Mouse (Mus musculus): ENCODE results near the gene Olfr523. TPM values are rescaled to one million over a fixed set of nuclear protein-coding genes. Genes with fewer than 3 reads are reported as not detected.

Gene Olfr523
- polyA plus RNA-seq, 1 experiment from 2014 or later: not detected

- H3K36me3 ChIP-seq (ENCODE audit: control insufficient read depth, insufficient read depth, low read length): no peaks in the 10 kb centered on the region
- H3K27ac ChIP-seq (ENCODE audit: low read depth, low read length): no peak overlapping the region
- 90% methylated on average over 4 of the region's 4 CpGs for whole genome bisulfite sequencing
- H3K4me1 ChIP-seq (replicated peaks; ENCODE audit: control insufficient read depth, insufficient read depth, low read length): no peaks in the 10 kb centered on the region
- no peak overlapping the region for H3K4me2 ChIP-seq (ENCODE audit: low read depth, low read length, severe bottlenecking)
- H3K4me3 ChIP-seq (ENCODE audit: low read depth, low read length): no peak overlapping the region
- ATAC-seq (replicated peaks; ENCODE audit: low FRiP score): no peak
- H3K9me3 ChIP-seq (ENCODE audit: control insufficient read depth, low read length): no peaks in the 10 kb centered on the region
- H3K9ac ChIP-seq (ENCODE audit: low read length): no peak overlapping the region
- peak; percentile 19 for DNase-seq (ENCODE audit: low spot score)
- H3K27me3 ChIP-seq (ENCODE audit: control insufficient read depth, insufficient read depth, low read length): no peaks in the 10 kb centered on the region
These were observed 28.1 kb downstream of the Olfr523 start for GRCm38 (mm10) chr7:140201090-140201489.

GRCm38 (mm10) chr7:140205864-140206263 lies 32.8 kb downstream of the Olfr523 start, which contains the start of gene Olfr524:
Gene Olfr524, minus strand, starts transcription at chr7:140205964.
- ATAC-seq (replicated peaks; ENCODE audit: low FRiP score) (no peak), DNase-seq (ENCODE audit: low spot score) (peak; percentile 40)
- H3K36me3 ChIP-seq (ENCODE audit: control insufficient read depth, insufficient read depth, low read length): no peaks in the 10 kb centered on the region
- H3K4me3 ChIP-seq (ENCODE audit: low read depth, low read length): no peak within 1 kb of the TSS
- H3K27ac ChIP-seq (ENCODE audit: low read depth, low read length): no peak within 1 kb of the TSS
- H3K4me2 ChIP-seq (ENCODE audit: low read depth, low read length, severe bottlenecking): no peak within 1 kb of the TSS
- H3K9me3 ChIP-seq (ENCODE audit: control insufficient read depth, low read length): no peaks in the 10 kb centered on the region
- no peaks in the 10 kb centered on the region for H3K4me1 ChIP-seq (replicated peaks; ENCODE audit: control insufficient read depth, insufficient read depth, low read length)
- H3K27me3 ChIP-seq (ENCODE audit: control insufficient read depth, insufficient read depth, low read length): no peaks in the 10 kb centered on the region
- no peak within 1 kb of the TSS for H3K9ac ChIP-seq (ENCODE audit: low read length)

GRCm38 (mm10) chr7:140206904-140207303 lies 33.9 kb downstream of the Olfr523 start:
- Histone ChIP-seq H3K9me3 (ENCODE audit: control insufficient read depth, low read length) (no peaks in the 10 kb centered on the region), H3K4me2 (ENCODE audit: low read depth, low read length, severe bottlenecking) (no peak overlapping the region), H3K4me3 (ENCODE audit: low read depth, low read length) (no peak overlapping the region), H3K36me3 (ENCODE audit: control insufficient read depth, insufficient read depth, low read length) (no peaks in the 10 kb centered on the region), H3K4me1 (replicated peaks; ENCODE audit: control insufficient read depth, insufficient read depth, low read length) (no peaks in the 10 kb centered on the region), H3K27ac (ENCODE audit: low read depth, low read length) (no peak overlapping the region), H3K27me3 (ENCODE audit: control insufficient read depth, insufficient read depth, low read length) (no peaks in the 10 kb centered on the region), H3K9ac (ENCODE audit: low read length) (no peak overlapping the region)
- WGBS: 84% methylated on average over 3 of the region's 3 CpGs
- ATAC-seq (replicated peaks; ENCODE audit: low FRiP score): no peak
- no peak for DNase-seq (ENCODE audit: low spot score)

GRCm38 (mm10) chr7:140208153-140208552 lies 35.1 kb downstream of the Olfr523 start:
- Histone ChIP-seq H3K4me2 (ENCODE audit: low read depth, low read length, severe bottlenecking) (no peak overlapping the region), H3K36me3 (ENCODE audit: control insufficient read depth, insufficient read depth, low read length) (no peaks in the 10 kb centered on the region), H3K27me3 (ENCODE audit: control insufficient read depth, insufficient read depth, low read length) (no peaks in the 10 kb centered on the region), H3K9ac (ENCODE audit: low read length) (no peak overlapping the region), H3K4me3 (ENCODE audit: low read depth, low read length) (no peak overlapping the region), H3K4me1 (replicated peaks; ENCODE audit: control insufficient read depth, insufficient read depth, low read length) (no peaks in the 10 kb centered on the region), H3K9me3 (ENCODE audit: control insufficient read depth, low read length) (no peaks in the 10 kb centered on the region), H3K27ac (ENCODE audit: low read depth, low read length) (no peak overlapping the region)
- DNase-seq (ENCODE audit: low spot score) (peak; percentile 22), ATAC-seq (replicated peaks; ENCODE audit: low FRiP score) (no peak)
- 76% methylated on average over 8 of the region's 8 CpGs for WGBS

- ATAC-seq (replicated peaks; ENCODE audit: low FRiP score): no peak
- Histone ChIP-seq H3K4me2 (ENCODE audit: low read depth, low read length, severe bottlenecking) (no peak overlapping the region), H3K9me3 (ENCODE audit: control insufficient read depth, low read length) (no peaks in the 10 kb centered on the region), H3K4me1 (replicated peaks; ENCODE audit: control insufficient read depth, insufficient read depth, low read length) (no peaks in the 10 kb centered on the region), H3K27me3 (ENCODE audit: control insufficient read depth, insufficient read depth, low read length) (no peaks in the 10 kb centered on the region), H3K9ac (ENCODE audit: low read length) (no peak overlapping the region), H3K36me3 (ENCODE audit: control insufficient read depth, insufficient read depth, low read length) (no peaks in the 10 kb centered on the region), H3K27ac (ENCODE audit: low read depth, low read length) (no peak overlapping the region), H3K4me3 (ENCODE audit: low read depth, low read length) (no peak overlapping the region)
- DNase-seq (ENCODE audit: low spot score): no peak
- 86% methylated on average over 3 of the region's 3 CpGs for WGBS
These were observed 35.7 kb downstream of the Olfr523 start for GRCm38 (mm10) chr7:140208677-140209076.

- WGBS: 90% methylated on average over 5 of the region's 5 CpGs
- ATAC-seq (replicated peaks; ENCODE audit: low FRiP score): no peak
- Histone ChIP-seq H3K27ac (ENCODE audit: low read depth, low read length) (no peak overlapping the region), H3K9ac (ENCODE audit: low read length) (no peak overlapping the region), H3K9me3 (ENCODE audit: control insufficient read depth, low read length) (no peaks in the 10 kb centered on the region), H3K4me1 (replicated peaks; ENCODE audit: control insufficient read depth, insufficient read depth, low read length) (no peaks in the 10 kb centered on the region), H3K36me3 (ENCODE audit: control insufficient read depth, insufficient read depth, low read length) (no peaks in the 10 kb centered on the region), H3K27me3 (ENCODE audit: control insufficient read depth, insufficient read depth, low read length) (no peaks in the 10 kb centered on the region), H3K4me3 (ENCODE audit: low read depth, low read length) (no peak overlapping the region), H3K4me2 (ENCODE audit: low read depth, low read length, severe bottlenecking) (no peak overlapping the region)
- no peak for DNase-seq (ENCODE audit: low spot score)
These were observed 40.8 kb downstream of the Olfr523 start for GRCm38 (mm10) chr7:140213841-140214240.

- Histone ChIP-seq H3K4me2 (ENCODE audit: low read depth, low read length, severe bottlenecking) (no peak within 1 kb of the TSS), H3K27me3 (ENCODE audit: control insufficient read depth, insufficient read depth, low read length) (no peaks in the 10 kb centered on the region), H3K9me3 (ENCODE audit: control insufficient read depth, low read length) (no peaks in the 10 kb centered on the region), H3K4me3 (ENCODE audit: low read depth, low read length) (no peak within 1 kb of the TSS), H3K9ac (ENCODE audit: low read length) (no peak within 1 kb of the TSS), H3K27ac (ENCODE audit: low read depth, low read length) (no peak within 1 kb of the TSS), H3K36me3 (ENCODE audit: control insufficient read depth, insufficient read depth, low read length) (no peaks in the 10 kb centered on the region), H3K4me1 (replicated peaks; ENCODE audit: control insufficient read depth, insufficient read depth, low read length) (no peaks in the 10 kb centered on the region)
- DNase-seq (ENCODE audit: low spot score): no peak
- 84% methylated on average over 2 of the region's 2 CpGs for WGBS
- no peak for ATAC-seq (replicated peaks; ENCODE audit: low FRiP score)
These were observed 45.0 kb downstream of the Olfr523 start, which contains the start of gene Cd163l1 for GRCm38 (mm10) chr7:140217967-140218366. Gene Cd163l1, plus strand, starts transcription at chr7:140218267.

GRCm38 (mm10) chr7:140219268-140219667 lies 46.3 kb downstream of the Olfr523 start:
- Histone ChIP-seq H3K36me3 (ENCODE audit: control insufficient read depth, insufficient read depth, low read length) (no peaks in the 10 kb centered on the region), H3K4me1 (replicated peaks; ENCODE audit: control insufficient read depth, insufficient read depth, low read length) (no peaks in the 10 kb centered on the region), H3K9me3 (ENCODE audit: control insufficient read depth, low read length) (no peaks in the 10 kb centered on the region), H3K27me3 (ENCODE audit: control insufficient read depth, insufficient read depth, low read length) (no peaks in the 10 kb centered on the region), H3K9ac (ENCODE audit: low read length) (no peak overlapping the region), H3K4me3 (ENCODE audit: low read depth, low read length) (no peak overlapping the region), H3K4me2 (ENCODE audit: low read depth, low read length, severe bottlenecking) (no peak overlapping the region), H3K27ac (ENCODE audit: low read depth, low read length) (no peak overlapping the region)
- 24% methylated on average over 1 of the region's 1 CpGs for WGBS
- DNase-seq (ENCODE audit: low spot score): no peak
- ATAC-seq (replicated peaks; ENCODE audit: low FRiP score): no peak

GRCm38 (mm10) chr7:140220375-140220774 lies 47.4 kb downstream of the Olfr523 start:
- Histone ChIP-seq H3K27me3 (ENCODE audit: control insufficient read depth, insufficient read depth, low read length) (no peaks in the 10 kb centered on the region), H3K4me1 (replicated peaks; ENCODE audit: control insufficient read depth, insufficient read depth, low read length) (no peaks in the 10 kb centered on the region), H3K9me3 (ENCODE audit: control insufficient read depth, low read length) (no peaks in the 10 kb centered on the region), H3K4me3 (ENCODE audit: low read depth, low read length) (no peak overlapping the region), H3K27ac (ENCODE audit: low read depth, low read length) (no peak overlapping the region), H3K36me3 (ENCODE audit: control insufficient read depth, insufficient read depth, low read length) (no peaks in the 10 kb centered on the region), H3K4me2 (ENCODE audit: low read depth, low read length, severe bottlenecking) (no peak overlapping the region), H3K9ac (ENCODE audit: low read length) (no peak overlapping the region)
- ATAC-seq (replicated peaks; ENCODE audit: low FRiP score): no peak
- 88% methylated on average over 4 of the region's 4 CpGs for WGBS
- DNase-seq (ENCODE audit: low spot score): no peak
